Mouse (Mus musculus): ENCODE data around the gene Slc35f1. TPM values are rescaled to one million over a fixed set of nuclear protein-coding genes. Genes with fewer than 3 reads are reported as not detected.

Gene Slc35f1
- total RNA-seq, 4 experiments from 2014 or later = 51.7 to 62.4 (median 57.0) TPM

DNA sequence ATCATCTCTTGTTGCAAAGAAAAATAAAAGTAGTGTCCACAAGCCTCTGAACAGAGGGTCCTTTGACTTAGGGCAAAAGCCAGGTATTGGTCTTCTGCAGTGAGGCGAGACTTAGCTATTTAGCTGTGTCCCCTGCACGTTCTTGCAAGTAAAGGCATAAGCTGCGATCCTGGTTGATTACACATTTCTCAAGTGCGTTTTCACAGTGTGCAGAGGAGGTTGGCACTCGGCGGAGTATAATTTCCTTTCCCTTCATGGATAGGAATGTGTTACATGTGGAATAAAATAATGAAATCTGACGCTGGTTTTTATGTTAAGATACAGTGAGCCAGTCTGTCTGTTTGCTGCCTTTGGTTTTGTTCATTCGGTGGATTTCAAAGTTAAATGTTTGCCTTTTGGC is 232.8 kb downstream of the Slc35f1 start:
- no peak for DNase-seq (ENCODE audit: low spot score in 2 of 2)

DNA sequence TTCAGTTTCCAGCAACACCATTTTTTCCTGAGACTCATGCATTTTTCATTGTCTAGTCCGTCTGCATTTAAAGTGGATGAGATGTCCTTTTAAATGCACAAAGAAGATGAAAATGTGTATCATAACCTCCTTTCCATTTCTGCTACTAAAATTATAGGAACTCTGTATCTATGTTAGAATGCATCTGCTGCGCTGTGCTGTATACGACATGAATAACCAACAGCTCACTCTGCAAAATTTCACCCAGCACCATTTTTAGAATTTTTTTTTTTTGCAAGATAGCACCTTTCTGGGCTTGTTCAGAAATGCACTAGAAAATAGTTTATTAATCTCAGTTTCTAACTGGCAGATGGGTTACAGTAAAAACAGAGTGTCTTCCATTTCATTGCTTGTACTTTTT is 236.0 kb downstream of the Slc35f1 start:
- no peak for DNase-seq (ENCODE audit: low spot score in 2 of 2)

DNA sequence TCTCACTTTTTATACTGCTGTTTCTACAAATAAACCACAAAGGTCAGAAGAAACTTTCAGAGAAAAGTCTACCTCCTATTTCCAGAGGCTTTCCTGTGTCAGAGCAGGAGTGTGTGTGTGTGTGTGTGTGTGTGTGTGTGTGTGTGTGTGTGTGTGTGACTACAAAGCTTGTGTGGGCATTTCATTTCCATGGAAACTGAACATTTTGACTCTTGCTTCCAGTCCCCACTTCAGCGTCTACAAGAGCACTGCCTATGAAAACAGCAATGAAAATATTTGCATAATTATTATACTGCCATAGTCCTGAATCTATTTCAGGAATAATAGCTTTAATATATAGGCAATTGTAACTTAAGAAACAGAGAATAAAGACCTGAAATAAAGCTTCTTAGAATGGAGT is 241.8 kb downstream of the Slc35f1 start:
- no peak for DNase-seq (ENCODE audit: low spot score in 2 of 2)

DNA sequence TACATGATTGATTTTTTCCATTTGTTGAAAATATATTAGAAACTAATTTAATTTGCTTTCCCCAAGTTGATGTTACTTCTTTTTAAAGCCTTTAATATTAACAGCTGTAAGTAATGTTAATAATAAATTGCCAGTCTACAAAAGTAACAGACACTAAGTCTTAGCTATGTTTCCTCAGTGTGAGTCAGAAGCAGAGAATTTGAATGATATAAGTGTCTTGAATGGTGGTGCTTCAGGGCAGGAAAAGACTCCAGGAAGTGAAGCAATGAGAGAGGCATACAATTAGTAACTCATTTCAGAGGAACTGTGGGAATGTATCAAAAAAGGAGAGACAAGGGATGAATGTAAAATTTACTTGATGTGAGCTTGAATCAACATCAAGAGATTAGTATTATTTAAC is 244.3 kb downstream of the Slc35f1 start:
- DNase-seq (ENCODE audit: low spot score in 2 of 2) = no peak

DNA sequence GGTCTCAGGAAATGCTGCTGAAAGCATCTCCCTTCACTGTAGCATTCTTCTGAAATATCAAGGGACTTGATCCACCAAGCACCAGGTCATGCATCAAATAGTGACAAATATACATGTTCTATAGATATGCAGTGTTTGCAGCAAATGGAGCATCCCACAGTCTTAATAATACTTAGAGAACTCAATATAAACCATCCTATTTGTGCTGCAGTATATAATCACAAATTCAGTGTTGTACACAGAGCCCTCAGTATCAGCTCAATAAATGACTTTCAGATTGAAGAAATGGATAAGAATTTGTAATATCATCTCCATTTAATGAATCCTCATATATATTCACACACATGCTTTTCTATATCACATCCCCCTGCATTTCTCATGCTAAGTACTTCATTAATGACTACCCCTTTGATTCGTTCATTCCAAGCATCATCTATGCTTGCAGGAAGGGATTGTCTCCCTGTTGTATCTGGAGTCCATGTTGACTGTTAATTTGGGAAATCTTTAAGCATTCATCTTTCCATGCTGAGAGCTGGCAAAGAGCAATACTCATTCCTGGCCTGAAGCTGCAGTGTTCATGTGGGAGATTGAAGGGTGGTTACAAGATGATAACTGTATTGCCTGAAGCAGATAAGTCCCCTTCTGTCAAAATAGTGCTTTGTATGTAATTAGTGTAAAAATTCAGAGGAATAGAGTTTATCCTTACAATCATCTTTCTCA is 249.9 kb downstream of the Slc35f1 start:
- DNase-seq (ENCODE audit: low spot score in 2 of 2) = no peak

DNA sequence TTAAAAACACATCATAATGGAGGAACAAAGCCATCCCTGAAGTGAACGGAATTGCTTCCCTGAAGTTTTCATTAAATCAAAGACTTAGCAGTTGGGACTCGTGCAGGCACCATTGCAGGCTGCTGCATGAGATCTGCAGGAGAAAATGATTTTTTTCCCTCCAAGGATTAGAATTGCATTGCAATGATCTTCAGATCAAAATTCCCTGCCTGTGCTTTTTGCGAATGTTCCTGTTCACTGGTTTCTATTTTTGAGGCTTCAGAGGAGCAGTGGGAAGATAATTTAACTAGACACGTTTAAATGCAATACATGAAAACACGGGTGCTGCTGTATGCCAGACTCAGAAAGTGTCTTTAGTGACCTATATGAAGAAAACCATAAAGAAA is 250.5 kb downstream of the Slc35f1 start:
- no peak for DNase-seq (ENCODE audit: low spot score in 2 of 2)

DNA sequence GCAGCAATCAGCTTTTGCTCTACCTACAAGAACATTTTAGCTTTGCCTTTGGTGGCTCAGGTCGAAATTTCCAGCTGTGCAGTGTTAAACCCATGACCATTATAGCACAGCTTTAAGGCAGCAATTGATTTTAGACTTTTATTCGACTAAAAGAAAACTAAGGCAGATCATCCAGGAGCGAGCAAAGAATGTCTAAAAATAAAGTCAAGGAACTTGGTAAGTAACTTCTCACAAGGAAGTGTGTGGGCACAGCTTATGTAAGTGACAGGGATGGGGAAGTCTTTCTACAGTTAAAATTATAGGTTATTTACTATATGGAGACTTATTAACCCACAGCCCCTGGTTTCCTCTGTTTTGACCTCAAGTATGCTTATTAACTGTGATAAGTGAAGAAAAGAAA is 262.2 kb downstream of the Slc35f1 start:
- no peak for DNase-seq (ENCODE audit: low spot score in 2 of 2)

DNA sequence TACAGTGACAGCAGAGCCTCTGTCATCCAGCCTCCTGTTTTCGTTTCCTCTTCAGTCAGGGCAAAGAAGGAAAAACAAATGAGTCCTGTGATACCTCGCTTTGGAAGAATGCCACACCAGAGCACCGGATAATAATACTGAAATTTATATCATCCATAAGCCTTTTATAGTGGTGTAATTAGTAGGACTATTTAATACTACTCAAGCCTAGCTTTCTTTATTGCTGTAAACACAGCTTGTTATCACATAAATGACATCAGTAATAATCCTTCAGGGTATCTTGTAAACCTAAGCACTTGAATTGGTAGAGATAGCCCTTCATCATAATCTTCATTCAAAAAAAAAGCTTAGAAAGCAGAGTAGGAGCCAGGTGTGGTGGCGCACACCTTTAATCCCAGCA is 266.4 kb downstream of the Slc35f1 start:
- no peak for DNase-seq (ENCODE audit: low spot score in 2 of 2)

DNA sequence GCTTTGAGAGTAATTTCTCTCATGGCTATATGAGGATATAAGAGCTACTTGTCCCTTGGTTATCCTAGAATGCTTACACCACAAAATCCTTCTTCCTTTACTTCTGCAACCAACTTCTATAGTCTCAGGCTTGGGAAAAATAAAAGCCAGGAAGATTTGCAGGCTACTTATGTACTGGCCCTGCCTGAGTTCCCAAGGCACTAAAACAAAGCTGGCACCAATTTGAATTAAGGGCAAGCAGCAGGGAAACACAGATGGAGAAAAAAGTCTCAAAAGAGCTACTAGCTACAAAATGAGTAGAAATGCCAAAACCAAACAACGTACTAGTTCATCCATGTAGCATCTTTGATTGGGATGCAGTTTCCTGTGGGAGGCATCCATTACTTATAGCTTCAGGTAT is 288.9 kb downstream of the Slc35f1 start:
- no peak for DNase-seq (ENCODE audit: low spot score in 2 of 2)

DNA sequence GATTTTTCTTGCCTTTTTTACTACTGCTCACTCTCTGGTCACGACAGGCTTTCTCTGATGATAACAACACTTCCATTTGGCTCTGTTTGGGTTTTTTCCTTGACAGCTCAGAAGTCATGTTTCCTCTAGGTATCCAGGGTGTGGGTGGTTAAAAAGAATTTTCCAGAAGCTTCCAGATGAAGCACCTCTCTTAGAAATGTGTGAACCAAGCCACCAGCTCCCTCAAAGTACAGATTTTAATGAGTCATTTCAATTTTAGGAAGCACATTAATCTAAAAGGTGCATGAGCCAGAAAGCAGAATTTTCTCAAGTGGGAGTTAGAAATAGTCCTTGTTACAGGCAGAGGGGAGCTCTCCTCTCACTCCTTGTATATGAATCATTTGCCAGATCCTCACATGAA is 292.5 kb downstream of the Slc35f1 start:
- peak in 1 of 2 experiments; percentile 80 for DNase-seq (ENCODE audit: low spot score in 2 of 2)

DNA sequence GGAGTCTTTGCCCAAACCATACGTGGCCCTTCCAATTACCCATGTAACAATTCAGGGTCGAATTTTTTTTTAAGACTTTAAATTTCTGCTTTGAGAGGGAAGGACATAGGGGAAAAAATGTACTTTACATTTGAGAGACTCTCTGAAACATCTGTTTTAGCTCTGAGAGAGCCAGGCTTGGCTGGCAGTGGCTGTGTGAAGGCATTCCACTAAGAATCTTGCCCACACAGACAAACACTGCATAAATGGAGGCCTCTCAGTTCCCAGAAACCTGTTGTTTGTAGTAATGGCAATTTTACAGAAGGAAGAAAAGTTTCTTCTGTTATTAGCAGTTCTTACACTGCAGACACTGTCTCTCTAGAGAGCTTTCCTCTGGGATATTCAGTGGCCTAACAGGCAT is 301.9 kb downstream of the Slc35f1 start:
- no peak for DNase-seq (ENCODE audit: low spot score in 2 of 2)

DNA sequence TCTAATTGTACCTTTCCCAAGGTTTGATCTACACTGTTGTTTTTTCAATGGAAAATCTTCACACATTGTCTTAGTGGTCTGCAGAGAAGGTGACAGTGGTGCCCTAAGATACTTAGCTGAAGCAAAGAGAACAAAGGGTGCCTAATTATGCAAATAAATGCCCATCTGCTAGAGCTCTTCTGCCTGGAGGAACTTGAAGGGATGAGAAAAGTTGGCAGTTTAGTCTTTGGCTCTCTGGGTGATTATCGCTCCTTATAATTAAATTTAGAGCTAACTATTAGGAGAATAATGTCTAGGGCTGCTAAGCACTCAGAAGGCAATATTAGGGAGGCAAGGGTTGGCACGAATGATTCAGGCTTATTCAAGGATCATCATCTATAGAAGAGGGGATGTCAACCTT is 306.6 kb downstream of the Slc35f1 start:
- no peak for DNase-seq (ENCODE audit: low spot score in 2 of 2)

DNA sequence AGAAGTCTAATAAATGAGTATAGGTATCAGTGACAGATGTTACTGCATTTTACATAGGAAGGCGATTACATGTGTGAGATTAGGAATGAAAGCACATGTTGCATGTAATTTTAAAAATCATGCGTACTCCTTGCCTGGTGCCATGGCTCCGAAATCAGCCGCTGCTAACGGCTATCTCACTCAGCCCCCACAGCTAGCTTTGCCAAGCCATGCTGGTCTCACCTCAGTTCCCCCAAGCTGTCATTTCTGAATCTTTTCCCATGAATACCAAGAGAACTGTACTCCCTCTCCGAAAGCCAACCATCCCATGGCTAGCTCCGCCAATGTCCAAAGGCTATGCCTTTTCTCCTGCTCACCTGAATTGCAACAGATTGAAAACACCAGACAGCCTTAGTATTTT is 310.8 kb downstream of the Slc35f1 start:
- DNase-seq (ENCODE audit: low spot score in 2 of 2) = no peak

DNA sequence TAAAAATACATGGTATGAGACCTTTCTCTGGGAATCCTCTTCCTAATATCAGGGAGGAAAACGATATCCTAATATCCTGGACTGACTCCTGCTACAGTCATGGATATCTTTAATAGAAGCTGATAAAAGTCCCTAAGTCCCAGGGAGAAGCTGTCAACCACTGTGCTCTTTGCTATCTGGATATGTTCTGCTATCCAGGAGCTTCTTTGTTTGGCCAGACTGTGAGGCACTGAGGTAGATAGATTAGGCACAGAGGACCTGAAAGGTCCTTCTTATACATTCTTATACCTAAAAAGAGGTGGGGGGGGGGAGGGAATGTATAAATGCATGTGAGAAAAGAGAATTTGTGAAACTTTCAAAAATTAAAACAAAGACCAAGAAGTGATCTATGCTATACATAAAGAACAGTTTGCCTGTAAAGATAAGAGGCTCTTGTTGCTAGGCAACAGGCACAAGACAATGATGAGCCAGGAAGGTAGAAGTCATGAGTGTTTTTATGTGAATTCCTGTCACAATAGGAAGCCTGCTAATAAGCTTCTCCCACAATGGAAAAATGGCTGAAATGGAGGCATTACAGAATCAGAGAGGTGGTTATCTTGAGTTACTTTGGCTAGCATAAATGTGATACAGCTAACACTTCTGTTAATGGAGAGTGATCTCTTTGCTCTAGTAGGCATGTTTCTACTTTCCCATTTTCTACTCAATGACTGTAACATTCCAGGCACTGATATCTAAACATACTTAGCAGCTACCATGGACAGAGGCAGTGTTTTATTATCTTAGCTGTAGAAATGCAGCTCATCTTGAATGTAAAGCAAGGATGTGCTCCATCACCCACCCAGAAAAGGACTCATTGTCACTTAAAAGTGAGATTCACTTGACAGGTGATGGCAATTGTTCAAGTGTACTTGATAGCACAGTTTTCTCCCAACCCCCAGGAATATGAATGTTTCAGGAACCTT is 316.2 kb downstream of the Slc35f1 start:
- no peak for DNase-seq (ENCODE audit: low spot score in 2 of 2)

DNA sequence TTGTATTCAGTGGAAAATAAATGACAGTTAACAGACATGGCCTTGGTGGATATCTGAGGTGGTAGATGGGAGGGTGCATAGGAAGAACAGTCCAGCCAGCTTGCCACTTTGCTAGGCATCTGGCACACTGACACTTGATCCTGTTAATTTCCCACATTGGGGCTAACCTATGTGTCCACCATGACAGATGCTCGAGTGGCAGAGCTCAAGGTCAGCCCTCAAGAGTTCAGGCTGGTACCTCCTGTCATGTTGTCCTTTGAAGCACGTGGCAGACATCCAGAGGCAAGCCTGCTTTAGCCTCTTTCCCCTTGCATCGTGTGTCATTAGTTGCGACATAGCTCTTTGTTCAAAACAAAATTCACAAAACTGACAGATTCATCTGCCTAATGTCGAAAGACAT is 323.5 kb downstream of the Slc35f1 start:
- DNase-seq (ENCODE audit: low spot score in 2 of 2) = no peak

DNA sequence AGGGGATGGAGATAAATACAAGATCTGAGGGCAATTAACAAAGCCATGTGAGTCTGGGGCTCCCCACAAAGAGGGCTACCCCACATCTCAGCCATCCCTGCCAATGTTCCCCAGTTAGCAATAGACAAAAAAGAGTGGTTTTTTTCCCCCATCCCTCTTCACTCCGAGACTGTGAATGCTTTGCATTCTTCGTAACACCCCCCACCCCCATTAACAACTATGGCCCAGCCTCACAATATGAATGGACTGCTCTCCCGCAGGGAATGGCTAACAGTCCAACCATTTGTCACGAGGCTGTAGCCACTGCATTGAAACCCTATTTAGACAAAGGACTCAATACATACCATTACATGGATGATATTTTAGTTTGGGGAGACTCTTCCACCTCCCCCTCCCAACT is 338.1 kb downstream of the Slc35f1 start:
- no peak for DNase-seq (ENCODE audit: low spot score in 2 of 2)

DNA sequence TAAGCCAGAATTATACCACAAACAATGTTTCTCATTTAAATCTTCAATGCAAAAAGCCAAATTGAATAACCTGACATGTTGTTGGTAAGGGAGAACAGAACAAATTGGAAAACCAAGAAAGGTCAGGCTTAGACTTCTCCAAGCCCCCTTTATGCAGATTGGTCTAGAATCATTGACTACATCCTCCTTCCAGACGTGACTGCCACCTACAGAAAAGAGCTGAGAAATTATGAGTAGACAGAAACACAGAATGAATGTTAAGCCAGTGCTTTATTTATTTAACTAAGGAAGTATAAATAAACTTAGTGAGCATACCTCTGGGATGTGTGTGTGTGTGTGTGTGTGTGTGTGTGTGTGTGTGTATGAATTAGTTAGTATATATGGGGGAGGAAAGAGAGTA is 344.9 kb downstream of the Slc35f1 start:
- no peak for DNase-seq (ENCODE audit: low spot score in 2 of 2)

DNA sequence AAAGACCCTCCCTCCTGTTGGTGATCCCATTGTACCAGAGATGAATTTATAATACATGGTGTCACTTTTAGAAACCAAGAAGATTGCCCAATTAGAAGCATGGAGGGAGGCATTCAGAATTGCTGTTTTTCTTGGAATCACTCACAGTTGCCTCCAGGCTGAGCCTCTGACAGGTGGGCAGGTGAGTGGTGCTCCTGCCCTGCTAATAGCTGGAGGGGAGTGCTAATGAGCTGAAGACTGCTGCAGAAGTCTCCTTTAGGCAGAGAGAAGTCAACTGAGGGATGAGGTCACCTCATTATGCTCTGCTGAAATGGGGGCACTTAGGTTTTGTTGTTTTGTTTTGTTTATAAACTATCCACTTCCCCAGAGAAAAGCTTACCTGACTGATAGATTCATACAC is 355.6 kb downstream of the Slc35f1 start:
- no peak for DNase-seq (ENCODE audit: low spot score in 2 of 2)

DNA sequence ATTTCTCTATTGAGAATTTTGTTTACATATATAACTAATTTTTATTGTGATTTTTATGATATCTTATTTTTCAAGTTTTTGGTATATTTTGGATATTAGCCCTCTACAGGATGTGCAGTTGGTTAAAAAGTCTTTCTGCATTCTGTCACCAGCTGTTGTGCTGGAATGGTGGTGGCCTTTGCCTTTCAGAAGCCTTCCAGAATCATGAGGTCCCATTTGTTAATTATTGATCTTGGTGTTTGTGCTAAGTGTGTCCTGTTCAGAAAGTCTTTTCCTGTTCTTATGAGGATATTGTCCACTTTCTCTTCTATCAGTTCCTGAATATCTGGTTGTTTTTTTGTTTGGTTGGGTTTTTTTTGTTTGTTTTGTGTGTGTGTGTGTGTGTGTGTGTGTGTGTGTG is 362.2 kb downstream of the Slc35f1 start:
- no peak for DNase-seq (ENCODE audit: low spot score in 2 of 2)

DNA sequence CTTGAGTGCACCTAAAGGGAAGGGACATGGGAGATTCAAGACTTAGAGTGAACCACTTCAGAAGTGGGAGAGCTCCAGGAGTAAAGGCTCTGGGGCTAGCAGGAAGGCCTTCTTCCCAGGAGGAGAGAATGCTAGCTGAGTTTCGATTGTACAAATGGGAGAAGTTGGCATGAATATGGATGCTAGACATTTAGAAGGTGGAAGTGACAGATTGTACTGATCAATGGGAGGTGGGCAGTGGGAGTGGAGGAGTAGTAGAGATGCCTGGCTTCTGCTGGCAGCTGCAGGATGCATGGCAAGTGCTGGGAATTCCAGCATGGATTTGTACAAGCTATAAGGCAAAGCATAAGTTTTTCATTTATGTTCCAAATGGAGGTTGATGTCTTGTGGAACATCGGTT is 370.4 kb downstream of the Slc35f1 start:
- peak in 1 of 2 experiments; percentile 35 for DNase-seq (ENCODE audit: low spot score in 2 of 2)

DNA sequence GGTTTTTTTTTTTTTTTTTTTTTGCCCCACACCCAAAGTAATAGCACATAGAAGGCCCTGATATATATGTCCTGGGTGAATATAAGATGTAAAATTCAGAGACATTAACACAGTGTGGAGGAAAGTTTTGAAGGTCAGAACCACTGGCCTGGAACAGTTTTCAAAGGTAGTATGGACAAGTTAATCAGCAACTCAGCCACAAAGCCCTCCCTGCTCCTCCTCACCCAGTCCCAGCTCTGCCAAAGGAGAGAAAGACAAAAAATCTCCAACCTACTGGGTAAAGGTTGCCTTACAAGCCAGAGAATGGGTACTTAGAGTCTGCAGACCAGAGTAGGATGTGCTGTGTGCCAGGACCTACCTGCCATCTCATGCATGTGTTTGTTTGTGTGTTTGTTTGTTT is 372.4 kb downstream of the Slc35f1 start:
- DNase-seq (ENCODE audit: low spot score in 2 of 2) = no peak

DNA sequence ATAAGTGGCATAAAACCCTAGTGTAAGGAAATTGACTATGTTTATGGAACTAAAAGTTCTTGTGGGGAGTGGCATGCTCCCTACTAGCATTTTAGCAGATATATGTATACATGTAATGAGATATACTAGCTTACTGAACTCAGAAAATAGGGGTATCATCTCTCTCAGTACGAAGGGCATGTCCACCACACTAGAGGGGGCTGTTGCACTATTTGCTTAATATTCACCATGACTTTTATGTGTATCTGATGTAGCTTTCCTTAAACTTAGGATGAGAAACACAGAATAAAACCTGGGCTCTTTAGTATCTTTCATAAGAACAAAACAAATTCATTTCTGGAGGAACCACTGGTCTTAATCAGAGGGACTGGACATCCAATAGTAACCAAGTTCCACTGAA is 397.5 kb downstream of the Slc35f1 start:
- no peak for DNase-seq (ENCODE audit: low spot score in 2 of 2)

DNA sequence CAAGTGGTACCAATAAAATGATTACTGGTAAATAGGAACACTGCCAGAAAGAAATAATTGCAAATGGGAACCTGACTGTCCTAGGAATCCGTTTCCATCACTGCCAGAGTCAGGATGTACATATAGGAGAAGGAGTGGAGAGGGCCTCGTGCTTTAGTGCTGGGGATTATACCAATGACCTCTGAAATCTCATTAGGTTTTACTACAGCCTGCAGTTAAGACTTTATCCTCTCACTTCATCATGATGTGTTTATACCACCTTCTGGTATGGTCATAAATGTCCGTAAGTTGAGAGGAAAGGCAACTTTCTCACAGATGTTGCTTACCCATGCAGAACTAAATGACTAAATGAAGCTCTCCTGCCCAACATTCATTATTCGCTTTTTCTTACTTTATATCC is 401.2 kb downstream of the Slc35f1 start:
- DNase-seq (ENCODE audit: low spot score in 2 of 2) = no peak
